Mouse (Mus musculus) naive thymus-derived CD4-positive, alpha-beta T cell, adult 2 months (primary cell): ENCODE data around the gene B4galnt1.
A peak's percentile ranks its signal among the peaks of the same experiment; 100 is the strongest.

Experiments used
- DNase-seq: peaks from one replicate; pipeline ENCODE4 v3.0.0-alpha.2; 2011; ENCODE audit warnings: low read depth

B4galnt1 gene

DNA sequence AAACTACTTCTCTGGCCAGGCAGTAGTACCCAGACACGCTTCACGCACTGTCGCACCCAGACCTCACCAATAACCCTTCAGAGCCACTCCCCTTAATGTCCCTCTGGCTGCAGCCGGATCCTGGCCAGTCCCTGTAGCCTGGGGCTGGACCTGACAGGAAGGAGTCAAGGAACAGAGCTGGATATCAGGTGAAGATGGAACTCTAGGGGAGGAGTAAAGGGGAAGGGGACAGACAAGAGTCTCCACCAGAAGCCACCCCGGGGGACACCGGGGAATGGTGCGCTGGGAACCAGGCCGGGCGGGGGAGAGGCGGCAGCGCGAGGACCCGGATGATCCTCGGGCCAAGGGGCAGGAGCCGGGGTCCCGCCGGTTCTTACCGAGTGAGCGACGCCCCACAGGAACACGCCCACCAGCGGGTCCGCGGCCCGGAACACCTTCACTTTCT is 46.0 kb downstream of the B4galnt1 start:
- DNase-seq: no peak

DNA sequence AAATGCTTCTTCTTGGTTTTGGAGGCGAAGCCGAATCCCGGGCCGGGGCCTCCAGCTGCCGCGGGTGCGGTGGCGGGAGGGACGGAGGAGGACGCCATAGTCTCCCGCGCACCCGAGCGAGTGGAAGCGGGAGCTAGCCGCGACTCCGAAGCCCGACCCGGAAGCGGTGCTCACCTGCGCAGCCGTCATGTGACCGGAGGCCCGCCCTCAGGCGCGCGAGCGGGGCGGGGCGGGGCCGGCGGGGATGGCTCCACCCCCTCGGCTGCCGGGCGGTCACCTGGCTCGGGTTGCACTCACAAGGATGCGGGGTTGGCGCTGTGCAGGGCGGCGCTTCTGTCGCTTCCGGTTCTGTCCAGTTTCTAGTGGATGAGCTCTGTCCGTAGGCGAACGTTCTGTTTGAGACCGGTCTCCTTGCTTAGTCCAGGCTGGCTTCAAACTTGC is 46.4 kb downstream of the B4galnt1 start, which contains the start of gene Pip4k2c:
Gene Pip4k2c (minus strand): TSS at position 172 of the 441 bp plus-strand sequence.
- DNase-seq: peak; percentile 94

- DNase-seq: no peak
Observed at GRCm38 (mm10) chr10:127213272-127213671, 48.2 kb downstream of the B4galnt1 start.

- DNase-seq: no peak
Observed at GRCm38 (mm10) chr10:127213704-127214421, 48.8 kb downstream of the B4galnt1 start.

GRCm38 (mm10) chr10:127214422-127214803 is 49.4 kb downstream of the B4galnt1 start:
- no peak for DNase-seq

- no peak for DNase-seq
Observed at GRCm38 (mm10) chr10:127216456-127216855, 51.4 kb downstream of the B4galnt1 start.

DNA sequence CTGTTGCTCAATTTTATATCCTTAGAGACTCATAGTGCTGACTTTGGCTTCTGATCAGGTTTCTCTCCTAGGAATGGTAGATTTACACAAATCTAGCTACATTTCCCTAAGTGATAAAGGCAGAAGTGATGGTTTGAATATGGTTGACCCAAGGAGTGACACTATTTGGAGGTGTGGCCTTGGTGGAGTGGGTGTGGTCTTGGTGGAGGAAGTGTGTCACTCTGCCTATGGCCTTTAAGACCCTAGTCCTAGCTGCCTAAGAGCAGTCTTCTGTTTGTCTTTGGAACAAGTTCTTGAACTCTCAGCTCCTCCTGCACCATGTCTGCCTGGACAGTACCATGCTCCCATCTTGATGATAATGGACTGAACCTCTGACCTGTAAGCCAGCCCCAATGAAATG is 52.2 kb downstream of the B4galnt1 start:
- DNase-seq: no peak

DNA sequence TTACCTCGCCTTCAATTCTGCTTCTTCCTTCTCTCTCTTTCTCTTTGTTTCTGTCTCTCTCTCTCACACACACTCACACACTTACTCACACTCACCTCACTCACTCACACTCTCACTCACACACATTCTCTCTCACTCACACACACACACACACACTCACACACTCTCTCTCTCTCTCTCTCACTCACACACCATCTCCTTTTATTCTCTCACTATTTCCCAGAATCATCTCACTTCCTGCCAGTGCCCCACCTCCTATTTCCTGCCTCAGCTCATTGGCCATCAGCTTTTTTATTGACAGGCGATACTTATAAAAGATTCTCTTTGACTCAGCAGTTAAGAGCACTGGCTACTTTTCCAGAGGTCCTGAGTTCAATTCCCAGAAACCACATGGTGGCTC is 53.3 kb downstream of the B4galnt1 start:
- DNase-seq: no peak
